17 mouse cellular contexts compared by ENCODE assay signal in genomic region chr7:114648791-114649190, GRCm38 (mm10). TPM values are rescaled to one million over a fixed set of nuclear protein-coding genes. Genes with fewer than 3 reads are reported as not detected.
A peak's percentile ranks its signal among the peaks of the same experiment; 100 is the strongest.
DNase-seq lines count a peak whose midpoint lies in the region; ATAC-seq and TF ChIP-seq lines count a peak whose summit lies in the region.
"Had no signal": no experiment of that assay in that cellular context is flagged by ENCODE, and none has a peak within 500 bp of the region (broad histone marks: within the 10 kb centered on the region; RNA-seq: fewer than 3 reads in every experiment).

No protein-coding gene starts in this region.

- no peaks in the 10 kb centered on the region for H3K9me3 ChIP-seq in kidney, postnatal 0 days (replicated peaks; ENCODE audit: low read length)
- no peaks in the 10 kb centered on the region for H3K9me3 ChIP-seq in E14TG2a.4 (ENCODE audit: low read length)
- H3K9me3 ChIP-seq: G1E; heart, embryonic 15.5 days; liver, embryonic 15.5 days; midbrain, embryonic 12.5 days had no signal

- no peak overlapping the region for H3K4me3 ChIP-seq in kidney, postnatal 0 days (replicated peaks; ENCODE audit: low read depth, low read length)
- no peak overlapping the region for H3K4me3 ChIP-seq in E14TG2a.4 (replicated peaks; ENCODE audit: low read length)
- H3K4me3 ChIP-seq: heart, embryonic 15.5 days; liver, embryonic 15.5 days; midbrain, embryonic 12.5 days had no signal

- peak; percentile 23; the same call in 1 of the 2 replicates for TF ChIP-seq CTCF in kidney, postnatal 0 days (IDR thresholded peaks at IDR 0.05; ENCODE audit: low read depth)
- peak; percentile 43 for TF ChIP-seq CTCF in E14TG2a.4 (conservative IDR thresholded peaks at IDR 0.05; ENCODE audit: low read length)

- H3K27ac ChIP-seq in kidney, postnatal 0 days = no peak overlapping the region
- H3K27ac ChIP-seq: heart, embryonic 15.5 days; liver, embryonic 15.5 days; midbrain, embryonic 12.5 days had no signal

- no peak for ATAC-seq in kidney, postnatal 0 days (replicated peaks; ENCODE audit: low FRiP score, low read depth)
- ATAC-seq in granulocyte monocyte progenitor cell, adult 5-6 weeks (replicated peaks; ENCODE audit: poor library complexity, severe bottlenecking) = peak; percentile 62
- ATAC-seq: hindbrain, embryonic 16.5 days had no signal

- H3K36me3 ChIP-seq in kidney, postnatal 0 days (ENCODE audit: insufficient read depth, low read length) = no peaks in the 10 kb centered on the region
- no peaks in the 10 kb centered on the region for H3K36me3 ChIP-seq in E14TG2a.4 (ENCODE audit: insufficient read depth, low read length)
- H3K36me3 ChIP-seq: G1E; heart, embryonic 15.5 days; liver, embryonic 15.5 days; midbrain, embryonic 12.5 days had no signal

- no peak overlapping the region for H3K9ac ChIP-seq in kidney, postnatal 0 days (ENCODE audit: low read depth, low read length)
- H3K9ac ChIP-seq: heart, embryonic 15.5 days; liver, embryonic 15.5 days; midbrain, embryonic 12.5 days had no signal

- H3K4me1 ChIP-seq in kidney, postnatal 0 days (replicated peaks; ENCODE audit: insufficient read depth, low read length) = no peaks in the 10 kb centered on the region
- no peaks in the 10 kb centered on the region for H3K4me1 ChIP-seq in E14TG2a.4 (replicated peaks; ENCODE audit: low read depth, low read length)
- H3K4me1 ChIP-seq: liver, embryonic 15.5 days; midbrain, embryonic 12.5 days had no signal

- no peak for DNase-seq in kidney, postnatal 0 days (ENCODE audit: low spot score)
- DNase-seq in kidney, postnatal 10 days = no peak
- DNase-seq in A20 (ENCODE audit: low read depth, low spot score) = peak; percentile 40
- no peak for DNase-seq in cerebellum, adult 18-20 months
- no peak for DNase-seq in ovary, postnatal 36 days (ENCODE audit: low spot score)
- no peak for DNase-seq in urinary bladder, adult 2 months (ENCODE audit: low spot score)
- DNase-seq: cerebellum, postnatal 14 days; kidney, postnatal 36 days; right cerebral cortex, postnatal 25 days had no signal

- WGBS in kidney, postnatal 0 days = 61% methylated on average over 3 of the region's 3 CpGs

- H3K4me2 ChIP-seq in kidney, postnatal 0 days (ENCODE audit: low read length) = no peak overlapping the region
- H3K4me2 ChIP-seq: heart, embryonic 15.5 days; liver, embryonic 15.5 days; midbrain, embryonic 12.5 days had no signal

- H3K27me3 ChIP-seq in kidney, postnatal 0 days (ENCODE audit: insufficient read depth, low read length) = no peaks in the 10 kb centered on the region
- H3K27me3 ChIP-seq in E14TG2a.4 (ENCODE audit: insufficient read depth, low read length) = 0 out of 2 replicates have a peak, but pooled peaks cover 4% of the 10 kb centered on the region
- H3K27me3 ChIP-seq: heart, embryonic 15.5 days; liver, embryonic 15.5 days had no signal

RNA-seq across cellular contexts. Expression of gene Calca, which starts 12.6 kb away (rescaled TPM):
- 1.7 and 2.4 TPM in 2 replicates for polyA plus RNA-seq in kidney, postnatal 0 days (2015; fragmentation: Nextera tagmentation; extraction: Ambion mirVana)
- total RNA-seq in granulocyte monocyte progenitor cell, adult 5-6 weeks (2014; fragmentation: Nextera tagmentation) = not detected in 2 replicates
- total RNA-seq in granulocyte monocyte progenitor cell, adult 5-6 weeks (2017) = not detected in 2 replicates
- 0.35 and 0.69 TPM in 2 replicates for polyA plus RNA-seq in urinary bladder, adult 2 months (2012; rRNA removed)
- total RNA-seq: gastrocnemius, adult 8-10 months had no signal
- polyA plus RNA-seq: G1E had no signal
